Mouse (Mus musculus) testis, adult 2 months (tissue): ENCODE data around the gene Hs3st2. TPM values are rescaled to one million over a fixed set of nuclear protein-coding genes. Genes with fewer than 3 reads are reported as not detected.

ENCODE experiments used
- H3K27ac ChIP-seq: fragments of 200-500 bp; 2 replicates; pipeline ENCODE4 v1.5.1; 2012; ENCODE audit warnings: low read depth, low read length; ENCODE audit not compliant: control insufficient read depth, insufficient read depth
- H3K27me3 ChIP-seq: fragments of 200-500 bp; 2 replicates; pipeline ENCODE4 v1.6.1; 2012; ENCODE audit warnings: mild to moderate bottlenecking, low read length, moderate library complexity; ENCODE audit not compliant: control insufficient read depth, insufficient read depth
- H3K36me3 ChIP-seq: fragments of 200-500 bp; 2 replicates; pipeline ENCODE4 v1.6.1; 2012; ENCODE audit warnings: mild to moderate bottlenecking, low read length; ENCODE audit not compliant: control insufficient read depth, insufficient read depth
- H3K4me1 ChIP-seq: fragments of 200-500 bp; 2 replicates; pipeline ENCODE4 v1.6.1; 2012; ENCODE audit warnings: low read length; ENCODE audit not compliant: control insufficient read depth, insufficient read depth
- H3K4me3 ChIP-seq: fragments of 200-500 bp; 2 replicates; pipeline ENCODE4 v1.5.1; 2012; ENCODE audit warnings: low read depth, mild to moderate bottlenecking, low read length, moderate library complexity, mixed read lengths; ENCODE audit not compliant: control insufficient read depth
- CTCF ChIP-seq: fragments of 200-500 bp; IDR thresholded peaks from 2 replicates; pipeline ENCODE4 v1.5.1; 2012; ENCODE audit warnings: low read depth, mild to moderate bottlenecking, inconsistent platforms, low read length, moderate library complexity; ENCODE audit not compliant: control insufficient read depth, insufficient read depth, insufficient replicate concordance
- POLR2A ChIP-seq: fragments of 200-500 bp; IDR thresholded peaks from 2 replicates; pipeline ENCODE4 v1.6.1; 2012; ENCODE audit warnings: low read depth, mild to moderate bottlenecking, inconsistent platforms, low read length, moderate library complexity; ENCODE audit not compliant: control insufficient read depth
- polyA plus RNA-seq: library from polyadenylated mRNA; depleted of rRNA; stranded (reverse); fragments of >200 nt; gene quantifications from 2 replicates; pipeline ENCODE4 v1.2.3, GENCODE M21; 2012

The Hs3st2 gene
- polyA plus RNA-seq, 1 experiment = 0.04 TPM

GRCm38 (mm10) chr7:121375456-121375855 lies 16.2 kb upstream of the Hs3st2 start:
- Histone ChIP-seq H3K4me1 (no peaks in the 10 kb centered on the region), H3K4me3 (no peak overlapping the region), H3K27ac (no peak overlapping the region), H3K36me3 (no peaks in the 10 kb centered on the region), H3K27me3 (no peaks in the 10 kb centered on the region)
- no peak for TF ChIP-seq CTCF

GRCm38 (mm10) chr7:121378942-121379341 lies 12.7 kb upstream of the Hs3st2 start:
- H3K36me3 ChIP-seq = no peaks in the 10 kb centered on the region
- no peaks in the 10 kb centered on the region for H3K27me3 ChIP-seq
- H3K4me3 ChIP-seq = no peak overlapping the region
- H3K27ac ChIP-seq = no peak overlapping the region
- H3K4me1 ChIP-seq = no peaks in the 10 kb centered on the region
- TF ChIP-seq CTCF = no peak
- no peak for TF ChIP-seq POLR2A

- no peaks in the 10 kb centered on the region for H3K36me3 ChIP-seq
- peak overlapping the region; percentile 30 for H3K4me3 ChIP-seq
- no peak overlapping the region for H3K27ac ChIP-seq
- no peaks in the 10 kb centered on the region for H3K27me3 ChIP-seq
- H3K4me1 ChIP-seq = peaks cover 18% of the 10 kb centered on the region
- TF ChIP-seq POLR2A (no peak), CTCF (no peak)
These were observed 503 bp downstream of the Hs3st2 start for GRCm38 (mm10) chr7:121391984-121392739.

- TF ChIP-seq POLR2A = no peak
- TF ChIP-seq CTCF = no peak
- Histone ChIP-seq H3K4me3 (peak overlapping the region; percentile 30), H3K27me3 (no peaks in the 10 kb centered on the region), H3K27ac (no peak overlapping the region), H3K36me3 (no peaks in the 10 kb centered on the region), H3K4me1 (peaks cover 18% of the 10 kb centered on the region)
These were observed 1.0 kb downstream of the Hs3st2 start for GRCm38 (mm10) chr7:121392740-121392993.

- H3K27ac ChIP-seq = no peak overlapping the region
- no peak overlapping the region for H3K4me3 ChIP-seq
- no peaks in the 10 kb centered on the region for H3K36me3 ChIP-seq
- H3K27me3 ChIP-seq = no peaks in the 10 kb centered on the region
- peaks cover 18% of the 10 kb centered on the region for H3K4me1 ChIP-seq
- TF ChIP-seq CTCF (no peak), POLR2A (no peak)
These were observed 2.2 kb downstream of the Hs3st2 start for GRCm38 (mm10) chr7:121393884-121394283.

GRCm38 (mm10) chr7:121394875-121395274 lies 3.2 kb downstream of the Hs3st2 start:
- no peaks in the 10 kb centered on the region for H3K27me3 ChIP-seq
- peaks cover 18% of the 10 kb centered on the region for H3K4me1 ChIP-seq
- H3K27ac ChIP-seq = no peak overlapping the region
- H3K36me3 ChIP-seq = no peaks in the 10 kb centered on the region
- TF ChIP-seq POLR2A = no peak
- TF ChIP-seq CTCF = no peak
- no peak overlapping the region for H3K4me3 ChIP-seq

- no peaks in the 10 kb centered on the region for H3K27me3 ChIP-seq
- TF ChIP-seq POLR2A = no peak
- TF ChIP-seq CTCF = no peak
- H3K4me3 ChIP-seq = no peak overlapping the region
- no peaks in the 10 kb centered on the region for H3K36me3 ChIP-seq
- no peaks in the 10 kb centered on the region for H3K4me1 ChIP-seq
- no peak overlapping the region for H3K27ac ChIP-seq
These were observed 19.3 kb downstream of the Hs3st2 start for GRCm38 (mm10) chr7:121410716-121411506.
